Mouse (Mus musculus) neural tube, embryonic 13.5 days (tissue): ENCODE results near the gene Ptprr. TPM values are rescaled to one million over a fixed set of nuclear protein-coding genes. Genes with fewer than 3 reads are reported as not detected.

Experiments used
- ATAC-seq: fragments of 200-750 bp; cut with Nextera tagmentation; 2 replicates; pipeline ENCODE4 v1.8.0; 2017; ENCODE audit warnings: low read depth, mild to moderate bottlenecking, moderate TSS enrichment, moderate library complexity
- H3K27ac ChIP-seq: fragments of 300-500 bp; sonication (generic); replicated peaks from 2 replicates; pipeline ENCODE4 v1.5.1; 2015; ENCODE audit warnings: moderate library complexity, mild to moderate bottlenecking, inconsistent platforms
- H3K27me3 ChIP-seq: fragments of 300-500 bp; sonication (generic); 2 replicates; pipeline ENCODE4 v1.6.1; 2015; ENCODE audit warnings: mild to moderate bottlenecking, inconsistent platforms
- H3K36me3 ChIP-seq: fragments of 300-500 bp; sonication (generic); 2 replicates; pipeline ENCODE4 v1.6.1; 2015; ENCODE audit warnings: mild to moderate bottlenecking, inconsistent platforms
- H3K4me1 ChIP-seq: fragments of 300-500 bp; sonication (generic); replicated peaks from 2 replicates; pipeline ENCODE4 v1.6.1; 2015; ENCODE audit warnings: inconsistent platforms
- H3K4me2 ChIP-seq: fragments of 300-500 bp; sonication (generic); 2 replicates; pipeline ENCODE4 v1.6.1; 2015; ENCODE audit warnings: inconsistent platforms, mild to moderate bottlenecking, moderate library complexity
- H3K4me3 ChIP-seq: fragments of 300-500 bp; sonication (generic); 2 replicates; pipeline ENCODE4 v1.5.1; 2015; ENCODE audit warnings: mild to moderate bottlenecking, inconsistent platforms
- H3K9ac ChIP-seq: fragments of 300-500 bp; sonication (generic); 2 replicates; pipeline ENCODE4 v1.6.1; 2015; ENCODE audit warnings: moderate library complexity, mild to moderate bottlenecking, inconsistent platforms
- H3K9me3 ChIP-seq: fragments of 300-500 bp; sonication (generic); 2 replicates; pipeline ENCODE4 v1.6.1; 2016; ENCODE audit warnings: inconsistent platforms
- WGBS: fragments of 180-500 bp; shearing (Covaris S2); methylation state at CpG from one replicate; pipeline ENCODE4 v1.1.7; 2015; 5-methylcytosine and 5-hydroxymethylcytosine counted together
- polyA plus RNA-seq: library from polyadenylated mRNA; unstranded; fragments of >200 nt; fragmentation: Nextera tagmentation; extraction: Ambion mirVana; gene quantifications from 2 replicates; pipeline ENCODE4 v1.2.1, GENCODE M21; 2015

Ptprr gene
- polyA plus RNA-seq, 1 experiment from 2014 or later = 51.8 TPM

DNA sequence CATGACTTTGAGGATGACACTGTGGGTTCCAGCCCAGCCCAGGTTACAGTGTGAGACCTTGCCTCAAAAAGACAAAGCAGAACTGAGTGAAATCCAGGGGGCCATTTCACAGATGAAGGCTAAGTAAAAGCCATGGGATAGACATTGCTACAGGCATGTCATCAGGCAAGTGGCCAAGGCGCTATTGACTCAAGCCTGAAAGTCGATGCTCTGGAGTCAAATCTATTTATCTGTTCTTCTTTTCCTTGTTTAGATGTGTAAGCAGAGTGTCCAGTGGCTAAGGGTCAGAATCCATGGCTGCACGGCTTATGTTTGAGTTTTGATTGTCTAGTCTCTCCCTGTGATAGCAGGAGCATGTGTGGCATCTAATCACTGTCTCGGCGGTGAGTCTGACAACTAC, 60.6 kb downstream of the Ptprr start:
- no peak overlapping the region for H3K27ac ChIP-seq
- H3K4me1 ChIP-seq = peaks cover 9% of the 10 kb centered on the region; the same call in 1 of the 2 replicates
- no peak overlapping the region for H3K4me2 ChIP-seq
- H3K27me3 ChIP-seq = no peaks in the 10 kb centered on the region
- 72% methylated on average over 5 of the region's 5 CpGs for WGBS
- H3K9ac ChIP-seq = no peak overlapping the region
- peak; percentile 40; the same call in 1 of the 2 replicates for ATAC-seq
- H3K36me3 ChIP-seq = no peaks in the 10 kb centered on the region
- H3K4me3 ChIP-seq = no peak overlapping the region
- H3K9me3 ChIP-seq = no peaks in the 10 kb centered on the region

DNA sequence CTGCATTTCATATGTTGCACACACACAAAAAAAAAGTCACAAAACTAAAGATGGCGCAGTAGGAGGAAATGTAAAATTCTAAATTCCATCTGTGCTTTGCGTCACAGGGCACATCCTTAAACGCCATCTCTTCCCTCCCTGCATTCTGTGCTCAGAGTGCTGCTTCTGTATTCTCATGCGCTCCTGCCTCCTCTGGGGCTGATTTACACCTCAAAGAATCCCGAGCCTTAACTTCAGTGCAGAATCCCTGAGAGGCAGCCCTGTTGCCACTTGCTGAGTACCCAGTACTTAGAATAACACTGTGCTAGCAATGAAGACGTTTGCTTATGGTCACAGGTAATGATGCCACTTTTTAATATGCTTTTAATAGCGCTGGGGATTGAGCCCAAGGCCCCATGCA, 61.4 kb downstream of the Ptprr start:
- WGBS = 36% methylated on average over 7 of the region's 7 CpGs

DNA sequence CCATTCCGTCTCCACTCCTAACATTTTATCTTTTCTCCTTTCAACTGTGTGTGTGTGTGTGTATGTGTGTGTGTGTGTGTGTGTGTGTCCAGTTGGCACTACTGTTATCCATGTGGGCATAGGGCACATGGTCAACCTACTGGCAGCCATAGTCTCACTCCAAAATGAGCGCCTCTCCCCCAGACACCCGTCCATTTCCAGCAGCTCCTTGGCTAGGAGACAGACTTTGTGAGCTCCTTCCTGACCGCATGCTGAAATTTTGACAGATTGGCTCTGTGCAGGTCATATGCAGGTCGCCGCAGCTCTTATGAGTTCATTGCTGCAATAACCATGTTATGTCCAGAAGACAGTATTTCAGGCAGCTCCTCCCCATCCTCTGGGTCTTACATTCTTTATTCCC, 62.8 kb downstream of the Ptprr start:
- Histone ChIP-seq H3K4me2 (no peak overlapping the region), H3K36me3 (no peaks in the 10 kb centered on the region), H3K27ac (no peak overlapping the region), H3K27me3 (no peaks in the 10 kb centered on the region), H3K4me1 (peaks cover 9% of the 10 kb centered on the region; the same call in 1 of the 2 replicates), H3K9me3 (no peaks in the 10 kb centered on the region), H3K4me3 (no peak overlapping the region), H3K9ac (no peak overlapping the region)
- no peak for ATAC-seq
- WGBS = 89% methylated on average over 6 of the region's 6 CpGs

More for the DNA sequence above, 61.4 kb downstream of the Ptprr start:
- ATAC-seq = no peak
- Histone ChIP-seq H3K9me3 (no peaks in the 10 kb centered on the region), H3K27me3 (no peaks in the 10 kb centered on the region), H3K4me1 (peaks cover 9% of the 10 kb centered on the region; the same call in 1 of the 2 replicates), H3K36me3 (no peaks in the 10 kb centered on the region), H3K27ac (no peak overlapping the region), H3K4me3 (no peak overlapping the region), H3K4me2 (no peak overlapping the region), H3K9ac (no peak overlapping the region)

GRCm38 (mm10) chr10:116083965-116084364, 66.0 kb downstream of the Ptprr start:
- no peak for ATAC-seq
- no peak overlapping the region for H3K9ac ChIP-seq
- no peak overlapping the region for H3K4me2 ChIP-seq
- no peaks in the 10 kb centered on the region for H3K27me3 ChIP-seq
- no peaks in the 10 kb centered on the region for H3K36me3 ChIP-seq
- peaks cover 6% of the 10 kb centered on the region; the same call in 1 of the 2 replicates for H3K4me1 ChIP-seq
- no peak overlapping the region for H3K27ac ChIP-seq
- no peaks in the 10 kb centered on the region for H3K9me3 ChIP-seq
- 29% methylated on average over 3 of the region's 3 CpGs for WGBS
- H3K4me3 ChIP-seq = no peak overlapping the region

DNA sequence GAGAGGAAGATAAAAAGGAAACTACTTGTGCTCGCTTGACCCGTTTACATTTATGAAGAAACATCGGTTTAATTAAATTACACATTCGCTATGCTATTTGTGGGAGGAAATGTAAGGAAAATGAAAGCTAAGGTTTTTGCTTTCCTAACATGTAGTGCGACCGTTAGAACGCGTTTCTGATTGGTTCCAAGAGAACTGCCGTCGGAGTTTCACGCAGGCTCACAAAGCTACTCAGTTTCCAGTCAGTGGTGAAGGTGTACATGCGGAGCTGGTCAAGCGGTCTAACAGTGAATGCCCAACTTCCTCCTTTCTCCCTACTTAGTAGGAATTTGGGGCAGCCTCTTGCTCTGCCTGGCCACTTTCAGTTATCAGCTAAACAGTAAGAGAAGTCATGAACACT, 78.5 kb downstream of the Ptprr start:
- no peak for ATAC-seq
- no peak overlapping the region for H3K27ac ChIP-seq
- no peaks in the 10 kb centered on the region for H3K36me3 ChIP-seq
- no peaks in the 10 kb centered on the region for H3K9me3 ChIP-seq
- no peak overlapping the region for H3K4me3 ChIP-seq
- H3K9ac ChIP-seq = no peak overlapping the region
- WGBS = 87% methylated on average over 13 of the region's 13 CpGs
- H3K4me2 ChIP-seq = no peak overlapping the region
- no peaks in the 10 kb centered on the region for H3K27me3 ChIP-seq
- H3K4me1 ChIP-seq = no peaks in the 10 kb centered on the region

GRCm38 (mm10) chr10:116098470-116098869, 80.5 kb downstream of the Ptprr start:
- no peak for ATAC-seq
- H3K27me3 ChIP-seq = no peaks in the 10 kb centered on the region
- no peak overlapping the region for H3K27ac ChIP-seq
- no peaks in the 10 kb centered on the region for H3K9me3 ChIP-seq
- 90% methylated on average over 7 of the region's 7 CpGs for WGBS
- no peak overlapping the region for H3K9ac ChIP-seq
- no peaks in the 10 kb centered on the region for H3K4me1 ChIP-seq
- H3K4me2 ChIP-seq = no peak overlapping the region
- no peaks in the 10 kb centered on the region for H3K36me3 ChIP-seq
- H3K4me3 ChIP-seq = no peak overlapping the region

- H3K4me2 ChIP-seq = no peak overlapping the region
- WGBS = 69% methylated on average over 4 of the region's 4 CpGs
- no peaks in the 10 kb centered on the region for H3K9me3 ChIP-seq
- ATAC-seq = no peak
- no peak overlapping the region for H3K27ac ChIP-seq
- 0 out of 2 replicates have a peak, but pooled peaks cover 5% of the 10 kb centered on the region for H3K4me1 ChIP-seq
- H3K4me3 ChIP-seq = no peak overlapping the region
- no peak overlapping the region for H3K9ac ChIP-seq
- H3K27me3 ChIP-seq = no peaks in the 10 kb centered on the region
- H3K36me3 ChIP-seq = no peaks in the 10 kb centered on the region
Observed at GRCm38 (mm10) chr10:116108176-116108575, 90.2 kb downstream of the Ptprr start.

DNA sequence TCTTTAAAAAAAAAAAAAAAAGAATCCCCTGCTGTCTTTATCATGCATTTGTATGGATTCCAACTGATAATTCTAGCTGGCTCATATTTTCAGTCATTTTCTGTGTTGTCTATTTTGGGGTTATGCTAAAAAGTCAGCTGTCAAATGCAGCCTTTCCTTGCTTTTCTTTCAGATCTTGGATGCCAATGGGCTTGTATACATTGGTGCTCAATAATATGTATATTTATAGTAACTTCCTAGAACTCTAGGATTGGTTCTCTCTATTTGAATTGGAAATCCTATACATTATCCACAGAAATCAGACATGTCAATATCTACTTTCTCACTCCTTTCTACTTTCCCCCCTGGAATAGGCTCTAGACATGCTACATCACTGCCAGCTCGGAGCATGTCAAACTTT, 90.7 kb downstream of the Ptprr start:
- H3K27ac ChIP-seq = no peak overlapping the region
- no peak overlapping the region for H3K4me2 ChIP-seq
- H3K9ac ChIP-seq = no peak overlapping the region
- no peak for ATAC-seq
- no peak overlapping the region for H3K4me3 ChIP-seq
- H3K27me3 ChIP-seq = no peaks in the 10 kb centered on the region
- 87% methylated on average over 1 of the region's 1 CpGs for WGBS
- peaks cover 4% of the 10 kb centered on the region; the same call in 1 of the 2 replicates for H3K36me3 ChIP-seq
- no peaks in the 10 kb centered on the region for H3K9me3 ChIP-seq
- H3K4me1 ChIP-seq = 0 out of 2 replicates have a peak, but pooled peaks cover 5% of the 10 kb centered on the region

- Histone ChIP-seq H3K27ac (no peak overlapping the region), H3K4me1 (0 out of 2 replicates have a peak, but pooled peaks cover 5% of the 10 kb centered on the region), H3K27me3 (no peaks in the 10 kb centered on the region), H3K9me3 (no peaks in the 10 kb centered on the region), H3K9ac (no peak overlapping the region), H3K36me3 (peaks cover 8% of the 10 kb centered on the region; the same call in 1 of the 2 replicates), H3K4me2 (no peak overlapping the region), H3K4me3 (no peak overlapping the region)
- WGBS = 96% methylated on average over 11 of the region's 11 CpGs
- no peak for ATAC-seq
Observed at GRCm38 (mm10) chr10:116112868-116113267, 94.9 kb downstream of the Ptprr start.

GRCm38 (mm10) chr10:116113867-116114474, 96.0 kb downstream of the Ptprr start, which contains the start of gene 4933416C03Rik:
4933416C03Rik (minus strand) TSS chr10:116113917.
- H3K9me3 ChIP-seq = no peaks in the 10 kb centered on the region
- ATAC-seq = no peak
- no peak within 1 kb of the TSS for H3K4me3 ChIP-seq
- peaks cover 8% of the 10 kb centered on the region; the same call in 1 of the 2 replicates for H3K36me3 ChIP-seq
- H3K27ac ChIP-seq = no peak within 1 kb of the TSS
- WGBS = 94% methylated on average over 39 of the region's 39 CpGs
- no peak within 1 kb of the TSS for H3K9ac ChIP-seq
- H3K4me1 ChIP-seq = no peaks in the 10 kb centered on the region
- no peaks in the 10 kb centered on the region for H3K27me3 ChIP-seq
- H3K4me2 ChIP-seq = no peak within 1 kb of the TSS

DNA sequence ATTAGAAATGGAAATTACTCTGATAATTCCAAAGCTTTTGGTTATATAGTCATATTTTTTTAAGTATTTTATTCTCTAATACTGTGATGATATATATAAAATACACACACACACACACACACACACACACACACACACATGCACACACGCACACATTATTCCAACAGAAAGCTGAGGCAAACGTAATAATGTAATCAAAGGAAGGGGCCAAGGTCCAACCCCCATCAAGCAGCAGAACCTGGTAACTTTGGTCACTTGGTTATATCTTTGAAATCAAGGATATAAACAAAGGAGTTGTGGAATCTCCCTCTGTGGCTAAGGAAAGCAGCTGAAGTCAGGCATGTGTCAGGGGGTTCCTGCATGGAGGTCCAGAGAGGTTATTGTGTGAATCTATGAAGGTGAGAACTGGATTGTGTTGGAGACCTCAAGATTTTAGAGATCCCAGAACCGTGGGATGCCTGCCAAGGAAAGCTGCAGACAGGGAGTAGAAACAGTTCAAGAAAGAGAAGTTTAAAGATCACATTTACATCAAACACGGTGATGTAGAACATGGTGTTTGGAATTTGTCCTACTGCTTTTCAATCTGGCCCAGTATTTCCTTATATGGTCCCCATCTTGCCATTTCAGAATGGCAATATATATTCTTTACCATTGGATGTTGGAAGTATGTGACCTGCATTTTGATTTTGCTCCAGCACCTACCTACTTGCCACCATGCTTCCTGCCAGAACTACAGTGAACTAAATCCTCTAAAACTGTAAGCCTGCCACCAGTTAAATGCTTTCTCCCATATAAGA, 98.1 kb downstream of the Ptprr start:
- 79% methylated on average over 4 of the region's 4 CpGs for WGBS
- no peak for ATAC-seq
- H3K4me1 ChIP-seq = no peaks in the 10 kb centered on the region
- H3K9ac ChIP-seq = no peak overlapping the region
- peaks cover 8% of the 10 kb centered on the region; the same call in 1 of the 2 replicates for H3K36me3 ChIP-seq
- no peak overlapping the region for H3K4me3 ChIP-seq
- H3K27ac ChIP-seq = no peak overlapping the region
- H3K27me3 ChIP-seq = no peaks in the 10 kb centered on the region
- H3K9me3 ChIP-seq = no peaks in the 10 kb centered on the region
- no peak overlapping the region for H3K4me2 ChIP-seq

- Histone ChIP-seq H3K27ac (no peak overlapping the region), H3K27me3 (no peaks in the 10 kb centered on the region), H3K4me1 (no peaks in the 10 kb centered on the region), H3K9ac (no peak overlapping the region), H3K4me2 (no peak overlapping the region), H3K4me3 (no peak overlapping the region), H3K36me3 (peaks cover 8% of the 10 kb centered on the region; the same call in 1 of the 2 replicates), H3K9me3 (no peaks in the 10 kb centered on the region)
- ATAC-seq = no peak
- WGBS = 87% methylated on average over 8 of the region's 8 CpGs
Observed at GRCm38 (mm10) chr10:116117060-116117459, 99.0 kb downstream of the Ptprr start.
